Mouse (Mus musculus) frontal cortex, postnatal 36 days (tissue): ENCODE results near the gene Npas3.

Source experiments
- DNase-seq, 2 experiments: peaks; one replicate each; pipeline ENCODE4 v3.0.0; 2022; ENCODE audit warnings: low spot score in 2 of 2

Npas3 gene

DNA sequence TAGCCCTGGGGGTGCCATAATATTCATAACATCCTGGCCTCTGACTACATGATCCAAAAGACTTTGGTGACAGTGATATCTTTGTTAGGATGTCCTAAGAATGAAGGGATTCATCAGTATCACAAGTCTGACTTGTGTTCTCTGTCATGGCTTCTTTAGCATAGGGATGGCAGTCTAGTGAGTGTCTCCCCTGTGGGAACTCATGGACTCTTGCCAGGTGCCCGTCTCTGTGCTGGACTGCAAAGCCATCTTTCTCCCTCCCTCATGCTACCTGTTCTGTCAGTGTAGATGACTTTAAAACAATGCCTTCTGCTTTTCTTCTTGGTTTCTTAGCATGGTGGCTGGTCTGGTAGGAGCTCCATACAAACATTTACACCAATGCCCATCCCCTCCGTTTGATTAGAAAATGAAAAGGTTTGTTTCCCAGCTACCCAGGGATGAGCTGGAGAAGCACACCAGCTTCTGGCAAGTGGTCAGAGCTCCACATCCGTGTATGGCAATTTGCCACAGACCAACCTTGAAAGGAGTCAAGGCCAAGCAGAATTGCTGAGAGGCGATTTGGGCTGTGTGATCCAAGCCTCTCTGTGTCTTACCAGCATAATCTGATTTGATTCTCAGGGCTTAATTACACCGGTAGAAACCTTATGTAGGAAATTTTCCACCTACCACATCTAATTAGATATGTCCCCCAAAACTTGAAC, 616.1 kb downstream of the Npas3 start:
- DNase-seq = no peak

DNA sequence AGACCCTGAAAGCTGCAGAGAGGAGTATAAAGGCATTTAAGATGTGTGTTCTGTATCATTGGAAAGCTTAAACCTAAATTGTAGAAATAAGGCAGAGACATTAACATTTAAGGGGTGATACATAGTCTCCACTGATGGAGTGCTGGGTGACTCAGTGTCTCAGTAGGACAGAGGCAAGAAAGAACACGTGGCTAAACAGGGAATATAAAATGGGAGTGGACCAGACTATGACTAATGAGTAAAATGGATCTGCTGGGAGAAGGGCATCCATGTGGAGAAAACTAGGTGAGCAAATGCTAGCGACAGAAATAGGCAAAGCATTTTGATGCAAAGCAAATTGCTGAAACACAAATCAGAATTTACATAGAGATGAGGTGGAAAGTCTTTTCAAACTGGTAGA, 617.2 kb downstream of the Npas3 start:
- no peak for DNase-seq

DNA sequence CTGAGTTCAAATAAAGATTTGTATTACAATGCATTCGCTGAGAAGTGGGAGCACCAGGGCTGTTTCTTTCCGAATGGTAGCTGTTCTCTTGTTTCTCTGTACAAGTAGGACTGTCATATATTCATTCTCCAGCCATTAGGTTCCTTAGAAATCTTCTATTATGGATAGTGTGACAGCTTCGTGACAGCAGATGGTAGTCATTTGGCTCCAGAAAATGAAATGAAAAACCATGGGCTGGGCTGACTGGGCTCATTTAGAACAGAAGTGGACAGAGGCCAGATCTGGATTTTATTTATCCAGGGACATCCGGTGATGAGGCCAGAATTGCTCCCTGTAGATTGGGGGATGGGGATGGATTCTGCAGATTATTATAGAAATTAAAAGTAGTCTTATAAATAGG, 621.5 kb downstream of the Npas3 start:
- no peak for DNase-seq

DNA sequence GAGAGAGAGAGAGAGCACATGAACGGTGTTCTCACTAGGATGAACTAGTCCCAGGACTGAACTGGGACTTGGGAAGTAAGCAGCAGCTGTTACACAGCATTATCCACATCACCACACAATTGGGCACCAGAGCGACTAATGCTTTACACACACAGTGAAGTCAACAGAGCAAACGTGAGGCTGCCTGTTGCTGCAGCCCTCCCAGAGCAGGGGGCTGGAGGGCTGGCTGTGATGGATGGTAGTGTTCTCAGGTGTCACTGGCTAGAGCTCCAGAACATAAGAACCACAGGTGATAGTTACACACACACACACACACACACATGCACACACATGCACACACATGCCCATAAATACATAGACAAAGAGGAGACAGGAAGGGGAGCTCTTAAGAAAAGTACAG, 626.7 kb downstream of the Npas3 start:
- no peak for DNase-seq

DNA sequence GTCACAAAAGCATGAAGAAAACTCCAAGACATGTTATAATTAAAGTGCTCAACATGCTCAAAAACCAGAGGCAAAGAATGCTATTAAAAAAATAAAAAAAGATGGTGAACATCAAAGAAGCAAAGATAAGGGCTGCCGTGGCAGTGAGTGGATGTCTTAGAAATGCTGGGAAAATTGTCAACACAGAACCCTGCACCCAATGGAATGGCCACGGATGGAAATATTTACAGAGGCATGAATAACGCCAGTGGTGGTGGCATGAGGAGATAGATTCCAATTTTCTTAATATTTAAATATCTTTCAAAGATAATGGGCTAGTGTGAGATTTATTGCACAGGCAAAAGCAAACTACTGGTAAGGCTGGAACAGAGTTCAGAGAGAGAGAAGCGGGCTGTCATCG, 628.2 kb downstream of the Npas3 start:
- no peak for DNase-seq

DNA sequence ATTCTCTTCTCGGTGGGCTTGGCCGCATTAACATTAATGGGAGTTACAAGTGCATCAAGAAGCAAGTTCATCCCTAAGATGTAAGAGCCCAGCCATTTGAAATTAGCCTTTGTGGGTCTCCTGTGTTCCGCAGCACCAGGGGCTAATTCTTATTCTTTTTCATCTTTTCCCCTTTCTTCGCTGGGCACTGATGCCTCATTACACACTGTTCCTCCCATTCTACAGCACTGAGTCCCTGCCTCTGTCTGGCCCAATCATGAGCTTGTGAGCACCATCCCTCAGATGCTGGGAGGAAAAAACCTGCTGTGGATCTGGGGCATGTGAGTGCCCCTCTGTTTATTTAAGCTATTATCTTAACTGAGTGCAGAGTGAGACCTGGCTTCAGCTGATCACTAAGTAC, 633.2 kb downstream of the Npas3 start:
- no peak for DNase-seq

DNA sequence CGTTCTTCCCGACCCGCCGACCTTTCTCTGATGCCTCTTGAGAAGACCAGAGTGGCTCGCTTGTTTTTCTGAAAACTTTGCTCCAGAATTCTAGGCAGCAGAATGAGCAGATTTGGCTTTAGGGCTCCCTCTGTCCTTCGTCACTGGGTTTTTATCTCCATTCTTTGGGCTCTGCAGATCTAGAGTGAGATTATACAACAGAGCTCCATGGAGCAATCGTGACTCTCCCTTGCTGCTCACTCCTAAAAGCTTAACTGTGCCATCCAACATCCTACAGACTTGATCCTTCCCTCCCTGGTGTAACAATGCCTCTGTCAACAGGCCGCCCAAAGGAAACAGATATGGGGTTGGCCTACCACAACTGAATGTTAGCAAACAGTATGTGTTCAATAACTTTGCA, 634.4 kb downstream of the Npas3 start:
- no peak for DNase-seq

DNA sequence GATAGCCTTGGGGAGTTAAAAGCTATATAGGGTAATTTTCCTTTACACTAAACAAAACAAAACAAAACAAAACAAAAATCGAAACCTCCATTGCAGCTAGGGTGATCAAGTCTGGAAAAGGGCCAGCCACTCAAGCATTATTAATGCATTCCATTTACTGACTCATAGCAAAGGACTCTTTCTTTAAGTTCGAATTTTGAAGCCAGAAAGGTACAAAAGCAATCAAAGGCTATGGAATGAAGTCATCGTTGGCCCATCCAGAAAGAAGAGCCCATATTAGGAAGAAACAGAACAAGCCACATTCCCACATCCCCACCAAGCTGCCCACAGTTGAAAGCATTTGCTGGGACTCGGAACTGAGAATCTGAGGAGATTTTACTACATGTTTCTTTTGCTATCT, 640.1 kb downstream of the Npas3 start:
- no peak for DNase-seq

DNA sequence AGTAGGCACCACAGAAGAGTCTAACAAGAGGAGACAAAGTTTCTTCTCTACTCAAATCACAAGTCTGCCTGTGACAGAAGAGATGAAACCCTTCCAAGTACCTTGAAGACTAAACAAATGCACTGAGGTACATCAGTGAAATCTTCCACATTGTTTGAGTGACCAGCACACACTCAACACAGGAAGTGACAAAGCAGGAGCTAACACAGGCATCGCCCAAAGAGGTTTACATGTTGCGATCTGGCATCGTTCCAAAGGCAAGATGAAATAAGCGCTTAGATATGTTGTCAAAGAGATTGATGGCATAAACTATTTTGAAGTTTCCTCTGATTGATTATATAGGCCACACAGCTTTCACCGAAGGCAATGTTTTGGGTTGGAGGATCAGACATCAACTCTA, 647.4 kb downstream of the Npas3 start:
- DNase-seq = no peak

DNA sequence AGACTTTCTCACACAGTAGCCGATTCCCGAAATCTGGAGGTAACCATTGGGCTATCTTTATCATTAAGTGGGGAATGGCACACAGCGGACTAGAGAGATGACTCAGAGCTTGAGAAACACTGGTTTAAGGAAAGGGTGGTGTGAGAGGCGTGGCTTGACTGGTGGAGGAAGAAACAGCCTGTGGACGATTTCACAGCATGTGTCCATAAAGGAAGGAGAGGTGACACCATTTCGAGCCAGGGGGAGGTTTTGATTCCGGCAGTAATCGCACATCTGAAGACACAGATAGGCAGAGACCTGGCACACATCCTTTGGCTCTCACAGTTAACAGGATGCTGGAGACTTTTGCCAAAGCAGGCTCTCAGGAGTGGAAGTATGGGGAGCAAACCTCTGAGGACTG, 660.3 kb downstream of the Npas3 start:
- peak; percentile 21 to 27 for DNase-seq

DNA sequence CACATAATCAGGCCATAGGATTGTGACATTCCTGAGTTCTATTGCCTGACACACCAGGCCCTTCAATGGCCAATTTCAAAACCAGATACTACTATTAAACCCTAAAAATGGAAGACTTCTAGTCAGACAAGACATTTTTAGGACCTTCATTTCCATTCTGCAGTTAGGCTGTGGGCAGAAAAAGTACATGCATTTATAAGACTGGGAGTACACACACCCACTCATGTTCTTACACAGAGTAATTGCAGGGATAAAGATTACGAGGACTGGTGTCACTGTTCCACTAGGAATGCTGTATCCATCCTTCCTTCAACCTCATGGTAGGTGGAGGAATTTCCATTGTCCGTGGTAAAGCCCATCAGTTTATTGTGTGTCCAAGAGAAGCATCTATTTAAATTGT, 661.7 kb downstream of the Npas3 start:
- no peak for DNase-seq

DNA sequence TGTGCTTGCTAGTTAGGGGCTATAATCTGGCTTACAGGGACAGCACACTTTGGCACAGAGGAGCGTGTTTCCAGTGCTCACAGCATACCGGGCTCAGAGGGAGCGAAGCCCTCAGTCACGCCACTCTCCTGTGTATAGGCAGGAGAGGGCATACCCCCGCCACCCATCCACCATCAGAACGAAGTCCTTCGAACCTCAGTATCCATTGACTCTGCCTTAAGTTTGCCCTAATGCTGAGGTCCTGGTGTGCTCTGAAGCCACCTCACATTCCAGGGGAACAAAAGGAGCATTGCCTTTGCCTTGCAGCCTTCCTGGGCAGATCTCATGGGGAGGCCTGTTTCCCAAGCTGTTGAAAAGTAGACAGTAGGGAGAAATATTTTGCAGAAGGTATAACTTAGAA, 673.7 kb downstream of the Npas3 start:
- no peak for DNase-seq

DNA sequence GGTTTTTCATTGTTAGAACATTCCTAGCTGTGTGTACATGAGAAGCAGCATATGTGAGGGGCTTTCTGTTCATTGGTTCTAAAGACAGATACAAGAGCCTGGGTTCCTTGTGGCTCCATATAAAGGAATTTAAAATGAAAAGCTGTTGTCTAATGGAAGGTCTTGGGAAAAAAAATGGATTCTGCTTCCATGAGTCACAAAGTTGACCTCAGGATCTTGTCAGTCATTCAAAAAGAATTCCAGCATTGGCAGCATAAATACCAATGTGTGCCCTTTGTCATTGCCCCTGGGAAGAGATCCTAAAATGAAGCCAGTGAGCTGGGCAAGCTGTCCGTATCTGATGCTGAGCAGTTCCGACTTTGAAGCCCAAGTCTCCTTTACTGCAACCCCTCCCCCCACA, 700.3 kb downstream of the Npas3 start:
- no peak for DNase-seq

DNA sequence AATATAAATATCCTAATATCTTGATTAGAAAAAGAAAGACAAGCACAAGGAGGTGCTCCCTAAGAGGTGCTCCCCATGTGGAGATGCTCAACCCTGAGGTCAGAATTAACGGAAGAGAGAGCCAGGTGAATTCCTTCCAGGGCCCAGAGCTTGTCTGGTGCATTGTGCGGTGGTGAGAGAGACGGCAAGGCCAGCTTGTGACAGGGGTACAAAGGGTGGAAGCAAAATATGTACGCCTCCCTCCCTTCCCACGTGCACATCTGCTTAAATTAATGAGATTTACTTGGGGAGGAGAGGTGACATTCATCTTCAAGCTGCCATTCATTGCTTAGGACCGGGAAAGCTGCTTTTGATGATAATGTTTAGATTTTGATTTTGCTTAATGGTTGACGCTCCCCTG, 713.5 kb downstream of the Npas3 start:
- DNase-seq = no peak

DNA sequence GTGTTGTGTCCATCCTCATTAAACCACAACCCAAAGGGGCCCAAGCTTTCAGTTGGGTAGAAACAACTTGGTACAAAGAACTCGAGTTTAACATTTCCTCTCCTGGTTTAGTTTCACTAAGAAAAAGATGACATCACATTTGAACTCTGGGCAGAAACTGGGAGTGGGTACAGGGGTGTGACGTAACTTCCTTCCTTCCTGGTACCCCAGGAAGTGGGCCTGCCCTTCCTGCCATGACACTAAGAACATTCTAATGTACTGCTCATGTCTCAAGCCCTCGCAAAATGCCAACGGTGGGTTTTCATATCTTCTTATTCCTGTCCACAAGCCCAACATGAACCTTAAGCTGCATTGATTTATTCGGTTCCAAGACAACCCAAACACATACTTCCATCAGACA, 715.1 kb downstream of the Npas3 start:
- DNase-seq = no peak

DNA sequence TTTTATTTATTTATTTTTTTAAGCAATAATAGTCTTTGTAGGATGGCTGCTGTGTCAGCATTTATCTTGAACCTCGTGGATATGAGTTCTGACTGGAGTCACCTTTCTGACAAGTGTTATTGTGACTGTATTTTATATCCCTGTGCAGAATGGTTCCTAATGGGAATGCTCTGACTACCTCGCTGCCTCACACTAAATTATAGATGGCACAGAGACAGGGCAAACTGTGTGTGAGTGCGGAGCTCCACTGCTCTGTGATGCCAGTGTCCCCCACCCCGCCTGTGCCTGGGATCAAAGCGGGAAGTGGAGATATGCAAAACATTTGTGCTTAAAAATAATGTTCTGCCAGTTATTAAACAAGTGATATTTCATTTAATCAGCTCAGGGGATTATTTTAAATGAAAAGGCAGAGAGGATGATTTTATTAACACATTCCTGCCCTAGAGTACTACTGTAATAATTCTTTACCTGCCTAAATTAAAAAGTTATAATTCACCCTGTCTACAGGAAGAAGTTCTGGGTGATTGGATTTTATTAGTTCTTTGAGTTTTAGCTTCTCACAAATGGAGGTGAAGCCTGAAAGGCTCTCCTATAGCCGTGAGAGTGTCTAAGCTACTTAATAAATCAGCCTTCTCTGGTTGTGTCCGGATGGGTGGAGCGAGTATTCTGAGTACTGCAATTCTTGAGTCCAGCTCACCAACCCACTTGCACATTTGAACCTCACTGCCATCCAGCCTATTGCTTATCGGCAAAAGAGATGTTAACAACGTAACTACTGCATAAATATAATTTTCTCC, 721.1 kb downstream of the Npas3 start:
- no peak for DNase-seq

DNA sequence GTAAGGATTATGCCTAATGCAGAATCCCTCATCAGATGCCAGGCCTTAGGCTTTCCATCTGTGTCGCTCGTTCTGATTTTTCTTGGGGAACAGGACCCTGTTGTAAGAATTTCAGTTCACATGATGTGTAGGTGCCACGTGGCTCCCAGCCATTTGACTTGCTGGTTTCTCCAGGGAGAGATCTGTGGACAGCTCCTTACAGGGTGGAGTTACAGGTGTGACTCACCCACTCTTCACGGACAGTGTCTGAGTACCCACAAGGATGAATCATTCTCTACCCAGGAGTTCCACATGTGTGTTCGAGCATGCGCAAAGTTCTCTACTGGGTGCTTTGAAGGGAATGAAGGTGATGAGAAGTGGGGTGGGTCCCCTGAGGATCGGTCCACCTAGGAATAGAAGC, 722.2 kb downstream of the Npas3 start:
- no peak for DNase-seq

DNA sequence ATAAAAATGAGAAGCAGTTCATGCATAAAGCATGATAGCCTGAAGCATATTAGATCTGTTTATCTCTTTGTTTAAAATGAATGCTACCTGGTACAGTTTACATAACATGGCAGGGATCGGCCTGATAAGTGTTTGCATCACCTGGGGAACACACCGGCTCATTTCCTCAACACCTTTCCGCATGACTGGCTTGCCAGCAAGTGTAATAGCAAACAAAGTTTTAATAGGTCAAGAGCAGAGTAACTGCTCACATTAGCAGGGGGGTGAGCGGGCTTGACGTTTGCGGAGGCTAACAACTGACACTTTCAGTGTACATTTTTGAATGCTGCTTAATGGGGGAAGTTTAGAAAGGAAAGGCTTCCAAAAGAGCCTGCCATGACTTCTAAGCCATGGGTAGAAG, 724.9 kb downstream of the Npas3 start:
- no peak for DNase-seq

DNA sequence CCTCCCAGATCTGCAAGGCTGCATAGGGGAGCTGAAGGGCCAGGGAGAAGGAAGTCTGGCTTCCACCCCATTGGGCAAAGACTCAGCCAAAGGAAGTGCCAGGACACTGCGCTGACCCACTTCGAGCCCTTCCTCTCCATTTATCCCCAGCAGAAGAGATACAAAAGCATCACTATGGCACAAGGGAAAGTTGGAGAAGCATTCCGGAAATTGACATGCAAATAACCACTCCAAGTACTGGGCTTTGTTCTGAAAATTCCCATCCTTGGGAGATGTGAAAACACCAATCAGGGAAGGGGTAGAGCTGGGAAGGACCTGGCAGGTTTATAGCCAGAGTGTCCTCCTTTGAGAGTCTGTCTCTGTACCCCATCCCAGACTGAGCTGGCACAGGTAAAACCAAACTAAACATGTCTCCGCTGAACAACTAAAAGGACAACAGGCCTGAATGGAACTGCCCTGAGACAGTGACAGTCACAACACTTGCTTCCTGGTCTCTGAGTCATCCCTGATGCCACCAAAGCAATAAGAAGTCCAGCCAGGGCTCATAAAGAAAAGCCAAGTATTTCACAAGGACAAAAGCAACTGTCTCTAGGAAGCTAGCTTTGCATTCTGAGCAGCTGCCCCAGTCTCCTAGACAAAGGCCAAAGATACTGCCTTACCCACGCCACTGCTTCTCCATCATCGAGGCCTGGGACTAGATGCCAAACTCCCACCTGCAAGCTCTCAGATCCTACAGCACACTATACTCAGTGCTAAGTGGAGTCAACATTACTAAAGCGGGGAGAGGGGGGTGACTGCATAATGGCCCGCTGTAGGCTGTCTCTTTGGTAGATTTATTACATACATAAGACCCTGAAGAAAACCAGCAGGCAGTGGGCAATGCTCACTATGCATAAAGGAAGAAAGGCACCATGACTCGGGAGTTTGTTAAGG, 733.4 kb downstream of the Npas3 start:
- DNase-seq = peak; percentile 21 to 62

DNA sequence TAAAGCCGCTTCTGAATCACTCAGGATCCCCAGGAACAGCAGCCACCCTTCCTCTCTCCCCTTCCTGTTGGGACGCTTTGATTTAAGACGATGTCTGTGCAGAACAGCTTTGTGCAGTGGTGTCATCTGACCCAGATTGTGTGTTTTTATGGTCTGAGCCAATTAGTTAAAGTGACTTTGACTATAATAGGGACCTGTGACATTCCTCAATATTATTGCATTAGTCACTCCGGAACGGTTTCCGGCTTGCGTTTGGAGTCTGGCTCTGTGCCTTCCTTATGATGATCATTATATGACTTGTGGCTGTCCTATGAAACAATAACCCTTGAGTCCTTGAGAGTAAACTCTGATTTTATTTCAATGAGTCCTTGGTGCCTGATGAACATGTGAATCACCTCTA, 735.5 kb downstream of the Npas3 start:
- no peak for DNase-seq

DNA sequence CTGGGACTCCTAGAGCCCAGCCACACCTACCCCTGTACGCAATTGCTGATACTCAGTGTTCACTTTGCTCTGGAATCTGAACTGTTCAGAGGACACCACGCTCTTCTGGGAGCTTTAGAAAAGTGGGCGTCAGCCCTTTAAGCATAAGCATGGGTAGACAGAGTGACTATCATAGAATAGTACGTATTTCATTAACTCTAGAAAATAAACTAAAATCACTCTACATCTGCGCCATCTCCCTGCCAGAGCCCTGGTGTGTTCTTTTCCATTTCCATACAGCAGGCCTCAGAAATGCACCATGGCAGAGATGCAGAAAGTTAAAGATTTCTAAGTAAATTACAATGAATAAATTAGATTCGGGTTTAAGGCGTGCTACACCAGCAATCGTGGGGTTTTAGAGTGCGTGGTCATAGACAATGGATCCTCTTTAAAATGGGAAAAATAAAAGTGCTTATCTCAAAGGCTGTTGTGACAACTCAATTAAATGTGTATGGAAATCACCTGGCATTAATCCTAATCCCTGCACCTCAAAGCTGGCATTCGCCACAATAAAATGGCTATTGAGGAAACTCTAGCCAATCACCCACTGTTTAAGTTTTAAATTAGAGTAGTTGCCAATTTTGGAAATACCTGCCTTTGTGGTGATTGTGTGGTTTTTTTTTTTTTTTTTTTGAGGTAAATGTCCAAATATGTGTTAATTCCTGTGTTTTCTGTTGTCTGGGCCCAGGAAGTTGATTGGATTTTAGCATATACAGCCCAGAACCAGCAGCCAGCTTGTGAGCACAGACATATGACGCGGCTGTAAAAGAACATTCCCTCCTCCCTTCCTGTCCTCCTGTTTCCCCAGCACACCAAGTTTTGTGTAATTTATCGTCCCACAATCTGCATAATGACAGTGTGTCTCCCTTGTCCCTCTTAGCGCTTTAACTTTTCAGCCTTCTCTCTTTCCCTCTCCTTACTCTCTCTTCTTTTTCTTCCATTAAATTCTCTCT, 737.7 kb downstream of the Npas3 start:
- no peak for DNase-seq
